Mouse (Mus musculus) intestine, embryonic 14.5 days (tissue): Measurements from ENCODE around the gene Sult2b1. TPM values are rescaled to one million over a fixed set of nuclear protein-coding genes. Genes with fewer than 3 reads are reported as not detected.
A peak's percentile ranks its signal among the peaks of the same experiment; 100 is the strongest.

Experiments used
- ATAC-seq: fragments of 200-750 bp; cut with Nextera tagmentation; replicated peaks from 2 replicates; pipeline ENCODE4 v1.8.0; 2017; ENCODE audit warnings: low read depth, moderate number of reproducible peaks, moderate TSS enrichment, moderate library complexity; ENCODE audit not compliant: low FRiP score, low TSS enrichment
- DNase-seq: peaks from one replicate; pipeline ENCODE4 v3.0.0-alpha.2; 2018; ENCODE audit warnings: low spot score
- H3K27ac ChIP-seq: fragments of 300-500 bp; sonication (generic); 2 replicates; pipeline ENCODE4 v1.5.1; 2014; ENCODE audit warnings: low read depth, mild to moderate bottlenecking, control low read depth
- H3K27me3 ChIP-seq: fragments of 300-500 bp; sonication (generic); replicated peaks from 2 replicates; pipeline ENCODE4 v1.6.1; 2014; ENCODE audit warnings: low read length, control low read depth; ENCODE audit not compliant: control insufficient read depth, insufficient read depth
- H3K36me3 ChIP-seq: fragments of 300-500 bp; sonication (generic); 2 replicates; pipeline ENCODE4 v1.6.1; 2014; ENCODE audit warnings: low read length, control low read depth; ENCODE audit not compliant: control insufficient read depth, insufficient read depth
- H3K4me1 ChIP-seq: fragments of 300-500 bp; sonication (generic); replicated peaks from 2 replicates; pipeline ENCODE4 v1.6.1; 2014; ENCODE audit warnings: low read length, control low read depth, mixed read lengths; ENCODE audit not compliant: control insufficient read depth, insufficient read depth
- H3K4me2 ChIP-seq: fragments of 300-500 bp; sonication (generic); 2 replicates; pipeline ENCODE4 v1.6.1; 2014; ENCODE audit warnings: low read length
- H3K4me3 ChIP-seq: fragments of 300-500 bp; sonication (generic); 2 replicates; pipeline ENCODE4 v1.5.1; 2014; ENCODE audit warnings: low read depth, low read length, control low read depth, mixed read lengths
- H3K9ac ChIP-seq: fragments of 300-500 bp; sonication (generic); 2 replicates; pipeline ENCODE4 v1.6.1; 2014; ENCODE audit warnings: mild to moderate bottlenecking, low read length
- H3K9me3 ChIP-seq: fragments of 300-500 bp; sonication (generic); 2 replicates; pipeline ENCODE4 v1.6.1; 2016; ENCODE audit warnings: low read length, control low read depth; ENCODE audit not compliant: control insufficient read depth
- WGBS: fragments of 180-500 bp; shearing (Covaris S2); extraction: QIAGEN DNeasy Blood & Tissue Kit; methylation state at CpG from one replicate; pipeline ENCODE4 v1.1.7; 2014; 5-methylcytosine and 5-hydroxymethylcytosine counted together
- polyA plus RNA-seq: library from polyadenylated mRNA; unstranded; fragments of >200 nt; fragmentation: Nextera tagmentation; extraction: Ambion mirVana; gene quantifications from 2 replicates; pipeline ENCODE4 v1.2.1, GENCODE M21; 2014

The Sult2b1 gene
- polyA plus RNA-seq, 1 experiment from 2014 or later, result 2.3 TPM

- H3K4me1 ChIP-seq, result peaks cover 12% of the 10 kb centered on the region
- no peaks in the 10 kb centered on the region for H3K9me3 ChIP-seq
- no peak overlapping the region for H3K9ac ChIP-seq
- 72% methylated on average over 5 of the region's 5 CpGs for WGBS
- no peaks in the 10 kb centered on the region for H3K27me3 ChIP-seq
- DNase-seq (no peak), ATAC-seq (no peak)
- H3K4me2 ChIP-seq, result no peak overlapping the region
- no peak overlapping the region for H3K27ac ChIP-seq
- H3K4me3 ChIP-seq, result no peak overlapping the region
- H3K36me3 ChIP-seq, result peaks cover 5% of the 10 kb centered on the region
Measured at GRCm38 (mm10) chr7:45733477-45733876, 51.0 kb downstream of the Sult2b1 start.

GRCm38 (mm10) chr7:45730727-45731431, 53.6 kb downstream of the Sult2b1 start:
- H3K27me3 ChIP-seq, result no peaks in the 10 kb centered on the region
- peak overlapping the region; percentile 59; the same call in 1 of the 2 replicates for H3K27ac ChIP-seq
- H3K4me2 ChIP-seq, result no peak overlapping the region
- 16% methylated on average over 16 of the region's 16 CpGs for WGBS
- H3K4me1 ChIP-seq, result peaks cover 12% of the 10 kb centered on the region
- H3K36me3 ChIP-seq, result peaks cover 10% of the 10 kb centered on the region
- DNase-seq (peak; percentile 87), ATAC-seq (0 out of 2 replicates have a peak, but pooled peaks have one; percentile 12)
- no peaks in the 10 kb centered on the region for H3K9me3 ChIP-seq
- H3K4me3 ChIP-seq, result no peak overlapping the region
- no peak overlapping the region for H3K9ac ChIP-seq

GRCm38 (mm10) chr7:45727625-45728024, 56.8 kb downstream of the Sult2b1 start:
- ATAC-seq (peak; percentile 21; the same call in 1 of the 2 replicates), DNase-seq (no peak)
- Histone ChIP-seq H3K36me3 (peaks cover 43% of the 10 kb centered on the region), H3K9me3 (no peaks in the 10 kb centered on the region), H3K27me3 (no peaks in the 10 kb centered on the region), H3K4me1 (peaks cover 12% of the 10 kb centered on the region), H3K4me3 (no peak overlapping the region), H3K27ac (peak overlapping the region; percentile 64), H3K9ac (no peak overlapping the region), H3K4me2 (peak overlapping the region; percentile 13; the same call in 1 of the 2 replicates)
- 47% methylated on average over 3 of the region's 3 CpGs for WGBS

GRCm38 (mm10) chr7:45726419-45726818, 58.0 kb downstream of the Sult2b1 start:
- H3K4me3 ChIP-seq, result no peak overlapping the region
- no peak for ATAC-seq
- no peak overlapping the region for H3K27ac ChIP-seq
- H3K9me3 ChIP-seq, result no peaks in the 10 kb centered on the region
- WGBS, result 94% methylated on average over 10 of the region's 10 CpGs
- no peak overlapping the region for H3K9ac ChIP-seq
- no peak overlapping the region for H3K4me2 ChIP-seq
- no peaks in the 10 kb centered on the region for H3K27me3 ChIP-seq
- peaks cover 12% of the 10 kb centered on the region for H3K4me1 ChIP-seq
- no peak for DNase-seq
- H3K36me3 ChIP-seq, result peaks cover 55% of the 10 kb centered on the region

GRCm38 (mm10) chr7:45725713-45726112, 58.8 kb downstream of the Sult2b1 start, which contains the start of gene Spaca4:
TSS of gene Spaca4 (minus strand) at chr7:45725813.
- Histone ChIP-seq H3K4me1 (peaks cover 8% of the 10 kb centered on the region), H3K9me3 (no peaks in the 10 kb centered on the region), H3K27ac (no peak within 1 kb of the TSS), H3K27me3 (no peaks in the 10 kb centered on the region), H3K4me2 (no peak within 1 kb of the TSS), H3K9ac (no peak within 1 kb of the TSS), H3K4me3 (no peak within 1 kb of the TSS), H3K36me3 (peaks cover 61% of the 10 kb centered on the region)
- DNase-seq (no peak), ATAC-seq (no peak)
- WGBS, result 94% methylated on average over 11 of the region's 11 CpGs

GRCm38 (mm10) chr7:45725151-45725550, 59.3 kb downstream of the Sult2b1 start:
- ATAC-seq, result no peak
- H3K9ac ChIP-seq, result no peak overlapping the region

GRCm38 (mm10) chr7:45723781-45724180, 60.7 kb downstream of the Sult2b1 start:
- H3K9ac ChIP-seq, result no peak overlapping the region
- peaks cover 8% of the 10 kb centered on the region; the same call in 1 of the 2 replicates for H3K4me1 ChIP-seq
- WGBS, result 92% methylated on average over 14 of the region's 14 CpGs
- H3K27me3 ChIP-seq, result no peaks in the 10 kb centered on the region
- H3K9me3 ChIP-seq, result no peaks in the 10 kb centered on the region
- no peak for DNase-seq
- peaks cover 78% of the 10 kb centered on the region for H3K36me3 ChIP-seq
- H3K4me2 ChIP-seq, result no peak overlapping the region
- no peak for ATAC-seq
- no peak overlapping the region for H3K27ac ChIP-seq
- H3K4me3 ChIP-seq, result no peak overlapping the region

More at GRCm38 (mm10) chr7:45725151-45725550, 59.3 kb downstream of the Sult2b1 start:
- H3K4me1 ChIP-seq, result peaks cover 2% of the 10 kb centered on the region; the same call in 1 of the 2 replicates
- H3K4me2 ChIP-seq, result no peak overlapping the region
- H3K9me3 ChIP-seq, result no peaks in the 10 kb centered on the region
- no peak overlapping the region for H3K4me3 ChIP-seq
- no peak for DNase-seq
- H3K27me3 ChIP-seq, result no peaks in the 10 kb centered on the region
- peaks cover 67% of the 10 kb centered on the region for H3K36me3 ChIP-seq
- 91% methylated on average over 9 of the region's 9 CpGs for WGBS
- no peak overlapping the region for H3K27ac ChIP-seq

- no peaks in the 10 kb centered on the region for H3K9me3 ChIP-seq
- peaks cover 76% of the 10 kb centered on the region for H3K36me3 ChIP-seq
- no peak for DNase-seq
- no peak overlapping the region for H3K4me2 ChIP-seq
- H3K27ac ChIP-seq, result no peak overlapping the region
- no peak overlapping the region for H3K9ac ChIP-seq
- WGBS, result 85% methylated on average over 4 of the region's 4 CpGs
- no peak for ATAC-seq
- H3K4me3 ChIP-seq, result no peak overlapping the region
- H3K27me3 ChIP-seq, result no peaks in the 10 kb centered on the region
- H3K4me1 ChIP-seq, result peaks cover 8% of the 10 kb centered on the region; the same call in 1 of the 2 replicates
Measured at GRCm38 (mm10) chr7:45723301-45723700, 61.2 kb downstream of the Sult2b1 start.

GRCm38 (mm10) chr7:45722348-45722713, 62.1 kb downstream of the Sult2b1 start:
- H3K9me3 ChIP-seq, result no peaks in the 10 kb centered on the region
- H3K27me3 ChIP-seq, result no peaks in the 10 kb centered on the region
- WGBS, result 77% methylated on average over 13 of the region's 13 CpGs
- DNase-seq (no peak), ATAC-seq (no peak)
- H3K4me3 ChIP-seq, result no peak overlapping the region
- H3K27ac ChIP-seq, result no peak overlapping the region
- H3K4me2 ChIP-seq, result no peak overlapping the region
- H3K4me1 ChIP-seq, result peaks cover 8% of the 10 kb centered on the region; the same call in 1 of the 2 replicates
- no peak overlapping the region for H3K9ac ChIP-seq
- peaks cover 74% of the 10 kb centered on the region for H3K36me3 ChIP-seq
